Mouse (Mus musculus) heart, adult 2 months (tissue): ENCODE results near the gene Jrkl. TPM values are rescaled to one million over a fixed set of nuclear protein-coding genes. Genes with fewer than 3 reads are reported as not detected.
A peak's percentile ranks its signal among the peaks of the same experiment; 100 is the strongest.

ENCODE experiments used
- DNase-seq, 2 experiments: peaks; one replicate each; pipeline ENCODE4 v3.0.0; 2021
- H3K27ac ChIP-seq: fragments of 200-600 bp; 2 replicates; pipeline ENCODE4 v1.8.1; 2022
- H3K27me3 ChIP-seq: fragments of 200-500 bp; 2 replicates; pipeline ENCODE4 v1.6.1; 2012; ENCODE audit warnings: mild to moderate bottlenecking, low read length, inconsistent platforms, mixed read lengths; ENCODE audit not compliant: control insufficient read depth, insufficient read depth
- H3K36me3 ChIP-seq: fragments of 200-500 bp; 2 replicates; pipeline ENCODE4 v1.6.1; 2012; ENCODE audit warnings: low read length, inconsistent platforms; ENCODE audit not compliant: control insufficient read depth, insufficient read depth
- H3K4me1 ChIP-seq: fragments of 200-500 bp; 2 replicates; pipeline ENCODE4 v1.6.1; 2011; ENCODE audit warnings: low read length; ENCODE audit not compliant: control insufficient read depth, insufficient read depth
- H3K4me3 ChIP-seq: fragments of 200-600 bp; 2 replicates; pipeline ENCODE4 v1.8.1; 2022
- H3K79me2 ChIP-seq: fragments of 200-500 bp; replicated peaks from 2 replicates; pipeline ENCODE4 v1.6.1; 2012; ENCODE audit warnings: mild to moderate bottlenecking, inconsistent platforms, low read length, moderate library complexity, mixed read lengths; ENCODE audit not compliant: control insufficient read depth, insufficient read depth
- H3K9ac ChIP-seq: fragments of 200-500 bp; 2 replicates; pipeline ENCODE4 v1.6.1; 2012; ENCODE audit warnings: low read depth, mild to moderate bottlenecking, control low read depth, inconsistent platforms, low read length, mixed read lengths
- CTCF ChIP-seq: fragments of 200-600 bp; IDR thresholded peaks from 2 replicates; pipeline ENCODE4 v1.8.1; 2022; ENCODE audit warnings: antibody characterized with exemption, mild to moderate bottlenecking, moderate library complexity
- EP300 ChIP-seq: fragments of 200-500 bp; IDR thresholded peaks from 2 replicates; pipeline ENCODE4 v1.6.1; 2011; ENCODE audit warnings: low read depth, low read length, control low read depth; ENCODE audit not compliant: insufficient read depth
- POLR2A ChIP-seq: fragments of 200-500 bp; IDR thresholded peaks from 2 replicates; pipeline ENCODE4 v1.6.1; 2011; ENCODE audit warnings: mild to moderate bottlenecking, low read depth, low read length, control low read depth; ENCODE audit not compliant: insufficient read depth
- WGBS: fragments of 180-500 bp; shearing (Covaris S2); methylation state at CpG from one replicate; pipeline ENCODE4 v1.1.7; 2018; 5-methylcytosine and 5-hydroxymethylcytosine counted together
- intact Hi-C: fragments of 180-260 bp; cut with DNase I; formaldehyde crosslinking; loops from one replicate; pipeline ENCODE4 v1.15.1; 2025
- polyA plus RNA-seq: library from polyadenylated mRNA; depleted of rRNA; stranded (reverse); fragments of >200 nt; gene quantifications from 2 replicates; pipeline ENCODE4 v1.2.3, GENCODE M21; 2012
- total RNA-seq, 2 experiments: library from RNA; stranded (reverse); gene quantifications; 2 replicates each; pipeline ENCODE4 v1.2.3; 2021

Jrkl gene
- total and polyA plus RNA-seq, 3 experiments: 0.80 to 5.7 (median 5.3) TPM

DNA sequence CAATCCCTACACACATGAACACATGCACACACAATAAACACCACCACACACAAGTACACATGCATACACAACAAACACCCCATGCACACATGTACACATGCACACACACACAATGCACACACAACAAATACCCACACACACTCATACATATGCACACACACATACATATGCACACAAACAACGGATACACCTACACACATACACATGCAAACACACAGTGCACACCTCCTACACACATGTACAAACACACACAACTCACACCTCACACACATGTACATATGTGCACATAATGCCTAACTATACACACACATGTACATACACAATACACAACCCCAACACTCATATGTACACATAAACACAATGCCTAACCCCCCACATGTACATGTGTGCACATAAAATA is 19.8 kb downstream of the Jrkl start:
- no peaks in the 10 kb centered on the region for H3K36me3 ChIP-seq
- H3K27me3 ChIP-seq: 0 out of 2 replicates have a peak, but pooled peaks cover 2% of the 10 kb centered on the region
- intact Hi-C loops: no loop called here
- TF ChIP-seq CTCF (no peak), EP300 (no peak), POLR2A (no peak)
- no peaks in the 10 kb centered on the region for H3K4me1 ChIP-seq
- DNase-seq: no peak
- H3K9ac ChIP-seq: no peak overlapping the region
- no peak overlapping the region for H3K4me3 ChIP-seq
- 63% methylated on average over 1 of the region's 1 CpGs for WGBS
- no peak overlapping the region for H3K27ac ChIP-seq
- H3K79me2 ChIP-seq: no peaks in the 10 kb centered on the region

DNA sequence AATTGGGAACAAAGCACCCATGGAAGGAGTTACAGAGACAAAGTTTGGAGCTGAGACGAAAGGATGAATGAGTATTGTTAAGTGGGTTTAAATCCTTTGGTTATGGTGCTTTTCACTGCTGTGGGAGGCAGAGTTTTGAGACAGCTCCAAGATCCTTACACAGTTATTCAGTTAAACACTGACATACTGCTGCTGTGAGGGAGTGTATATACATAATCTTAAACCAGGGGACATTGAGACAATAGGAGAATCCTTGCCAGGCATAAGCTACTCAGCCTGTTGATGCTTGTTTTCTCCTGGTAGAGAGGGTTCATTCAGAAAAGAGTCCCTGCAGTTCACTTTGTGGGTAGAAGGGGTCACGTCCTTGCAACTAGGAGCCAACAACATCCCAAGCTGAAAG is 39.3 kb downstream of the Jrkl start:
- H3K4me1 ChIP-seq: no peaks in the 10 kb centered on the region
- WGBS: 74% methylated on average over 2 of the region's 2 CpGs

GRCm38 (mm10) chr9:13203681-13204080 is 41.9 kb downstream of the Jrkl start:
- no peak for DNase-seq
- intact Hi-C loops: no loop called here
- Histone ChIP-seq H3K36me3 (no peaks in the 10 kb centered on the region), H3K27me3 (no peaks in the 10 kb centered on the region), H3K4me3 (no peak overlapping the region), H3K79me2 (no peaks in the 10 kb centered on the region), H3K9ac (no peak overlapping the region), H3K4me1 (no peaks in the 10 kb centered on the region), H3K27ac (no peak overlapping the region)
- WGBS: 67% methylated on average over 5 of the region's 5 CpGs
- no peak for TF ChIP-seq EP300
- no peak for TF ChIP-seq CTCF
- TF ChIP-seq POLR2A: no peak

More for the DNA sequence above, 39.3 kb downstream of the Jrkl start:
- no peak for DNase-seq
- TF ChIP-seq POLR2A (no peak), EP300 (no peak), CTCF (no peak)
- Histone ChIP-seq H3K9ac (no peak overlapping the region), H3K36me3 (no peaks in the 10 kb centered on the region), H3K27ac (no peak overlapping the region), H3K4me3 (no peak overlapping the region), H3K79me2 (no peaks in the 10 kb centered on the region), H3K27me3 (no peaks in the 10 kb centered on the region)
- intact Hi-C loops: no loop called here

- intact Hi-C loops: no loop called here
- Histone ChIP-seq H3K27me3 (no peaks in the 10 kb centered on the region), H3K79me2 (no peaks in the 10 kb centered on the region), H3K4me1 (no peaks in the 10 kb centered on the region), H3K36me3 (no peaks in the 10 kb centered on the region), H3K9ac (no peak overlapping the region), H3K27ac (no peak overlapping the region), H3K4me3 (no peak overlapping the region)
- DNase-seq: no peak
- no peak for TF ChIP-seq CTCF
- TF ChIP-seq POLR2A: no peak
- TF ChIP-seq EP300: no peak
- WGBS: 92% methylated on average over 1 of the region's 1 CpGs
Observed at GRCm38 (mm10) chr9:13203109-13203508, 42.5 kb downstream of the Jrkl start.

DNA sequence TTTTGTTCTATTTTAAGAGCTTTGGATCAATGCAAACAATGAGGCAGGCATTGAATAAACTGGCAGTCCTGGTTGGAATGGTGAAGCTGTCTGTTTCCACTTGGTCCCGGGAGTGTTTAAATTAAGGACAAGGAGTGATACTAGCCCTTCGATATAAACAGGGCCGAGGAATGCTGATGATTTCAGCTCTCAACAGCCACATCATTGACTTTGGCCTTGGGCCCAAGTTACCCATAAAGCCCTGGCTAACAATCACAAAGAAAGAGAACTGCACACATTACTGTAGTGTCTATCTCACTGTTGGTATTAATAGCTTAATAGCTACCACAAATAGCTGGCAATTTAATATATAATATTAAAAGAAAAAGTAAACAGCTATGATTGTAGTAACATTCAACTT is 45.5 kb downstream of the Jrkl start:
- no peaks in the 10 kb centered on the region for H3K79me2 ChIP-seq
- 22% methylated on average over 3 of the region's 3 CpGs for WGBS
- H3K4me1 ChIP-seq: no peaks in the 10 kb centered on the region
- DNase-seq: no peak
- TF ChIP-seq EP300: no peak
- no peak for TF ChIP-seq POLR2A
- TF ChIP-seq CTCF: no peak
- no peaks in the 10 kb centered on the region for H3K27me3 ChIP-seq
- no peaks in the 10 kb centered on the region for H3K36me3 ChIP-seq
- intact Hi-C loops: no loop called here
- no peak overlapping the region for H3K9ac ChIP-seq
- no peak overlapping the region for H3K4me3 ChIP-seq
- no peak overlapping the region for H3K27ac ChIP-seq

DNA sequence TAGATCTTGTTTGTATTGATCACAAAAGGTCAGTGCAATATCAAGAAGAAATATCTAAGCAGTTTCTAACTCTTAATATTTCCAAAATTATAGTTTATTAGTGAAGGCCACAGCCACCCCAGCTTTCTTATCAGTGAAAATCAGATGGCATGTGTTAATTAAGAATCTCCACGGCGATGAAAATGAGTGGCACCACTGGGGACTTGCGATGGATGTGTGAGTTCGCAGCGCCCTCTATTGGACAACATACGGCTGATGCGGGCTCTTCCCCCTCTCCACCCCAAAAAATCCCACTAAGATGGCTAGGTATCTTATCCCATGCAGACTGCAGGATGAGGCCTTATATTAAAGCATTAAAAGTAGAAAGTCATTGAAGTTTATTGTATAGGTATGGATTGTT is 49.9 kb downstream of the Jrkl start:
- H3K9ac ChIP-seq: no peak overlapping the region
- 9% methylated on average over 7 of the region's 7 CpGs for WGBS
- H3K79me2 ChIP-seq: no peaks in the 10 kb centered on the region
- H3K4me3 ChIP-seq: no peak overlapping the region
- intact Hi-C loops: no loop called here
- H3K4me1 ChIP-seq: no peaks in the 10 kb centered on the region
- no peaks in the 10 kb centered on the region for H3K27me3 ChIP-seq
- no peaks in the 10 kb centered on the region for H3K36me3 ChIP-seq
- no peak overlapping the region for H3K27ac ChIP-seq
- TF ChIP-seq CTCF: peak; percentile 45
- TF ChIP-seq EP300: no peak
- no peak for DNase-seq
